Mouse (Mus musculus) adipocyte (in vitro differentiated cells): ENCODE data around the gene Phf20.
A peak's percentile ranks its signal among the peaks of the same experiment; 100 is the strongest.
"Not testable (repeated sequence)": the region's sequence is repeated elsewhere in the genome, so short reads cannot be mapped to it uniquely, and the experiment has no call there.

Source experiments
- DNase-seq: peaks from one replicate; pipeline ENCODE4 v3.0.0-alpha.2; 2016; ENCODE audit warnings: low spot score

Gene Phf20

DNA sequence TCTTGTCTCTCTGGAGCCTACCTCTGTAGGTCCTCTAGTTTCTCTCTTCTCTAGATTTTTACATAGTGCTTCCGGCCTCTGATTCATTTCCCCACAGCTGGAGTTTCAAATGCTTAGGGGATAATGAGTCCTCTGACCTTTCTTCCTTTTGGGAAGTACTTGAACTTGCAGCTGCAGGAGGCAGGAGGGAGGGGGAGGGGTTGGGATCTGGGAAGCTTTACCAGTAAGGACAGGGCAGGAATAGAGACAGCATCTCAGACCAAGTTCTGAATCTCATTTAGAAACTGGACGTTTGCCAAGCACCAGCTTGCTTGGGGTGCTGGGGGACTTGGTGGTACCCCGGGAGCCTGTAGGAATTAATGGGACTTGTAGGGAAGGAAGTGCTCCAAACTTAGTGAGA is 3.7 kb downstream of the Phf20 start:
- DNase-seq: peak; percentile 53

DNA sequence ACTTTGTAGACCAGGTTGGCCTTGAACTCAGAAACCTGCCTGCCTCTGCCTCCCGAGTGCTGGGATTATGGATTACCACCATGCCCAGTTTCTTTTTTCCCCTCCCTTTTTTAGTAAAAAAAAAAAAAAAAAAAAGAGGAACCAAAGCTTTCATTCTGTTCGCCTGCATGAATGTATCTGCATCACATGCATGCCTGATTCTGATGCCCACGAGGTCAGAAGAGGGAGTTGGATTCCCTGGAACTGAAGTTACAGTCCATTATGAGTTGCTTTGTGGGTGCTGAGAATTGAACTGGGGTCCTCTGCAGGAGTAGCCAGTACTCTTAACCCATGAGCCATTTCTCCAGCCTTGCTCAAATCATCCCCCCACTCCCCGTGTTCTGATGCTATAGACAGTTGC is 5.2 kb downstream of the Phf20 start:
- DNase-seq: no peak

DNA sequence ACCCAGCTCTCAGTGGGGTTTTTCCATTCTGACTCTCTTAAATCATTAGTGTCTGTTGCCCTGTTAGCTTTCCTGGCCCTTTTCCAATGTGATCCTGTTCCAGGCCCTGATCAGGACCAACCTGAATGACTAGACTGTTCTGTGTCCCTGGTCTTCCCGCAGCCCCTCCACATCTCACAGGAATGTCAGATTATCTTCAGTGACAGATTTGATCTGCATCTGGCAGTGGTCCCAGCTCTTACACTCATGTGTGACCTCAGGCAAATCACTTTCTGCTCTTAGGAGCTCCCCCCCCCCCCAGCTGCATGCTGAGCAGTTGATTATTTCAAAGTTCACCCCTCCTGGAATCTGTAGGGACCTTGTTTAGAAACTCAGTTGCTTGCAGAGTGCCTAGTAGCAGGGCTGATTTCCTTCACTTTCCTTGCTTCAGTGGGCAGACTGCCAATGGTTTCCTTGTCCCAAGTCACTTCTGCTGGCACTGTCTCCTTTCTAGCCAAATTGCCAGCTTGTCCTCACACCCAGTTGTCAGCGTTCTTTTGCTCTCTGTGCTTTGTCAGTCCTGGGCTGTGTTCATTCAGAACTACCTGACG is 6.7 kb downstream of the Phf20 start:
- DNase-seq: peak; percentile 98

DNA sequence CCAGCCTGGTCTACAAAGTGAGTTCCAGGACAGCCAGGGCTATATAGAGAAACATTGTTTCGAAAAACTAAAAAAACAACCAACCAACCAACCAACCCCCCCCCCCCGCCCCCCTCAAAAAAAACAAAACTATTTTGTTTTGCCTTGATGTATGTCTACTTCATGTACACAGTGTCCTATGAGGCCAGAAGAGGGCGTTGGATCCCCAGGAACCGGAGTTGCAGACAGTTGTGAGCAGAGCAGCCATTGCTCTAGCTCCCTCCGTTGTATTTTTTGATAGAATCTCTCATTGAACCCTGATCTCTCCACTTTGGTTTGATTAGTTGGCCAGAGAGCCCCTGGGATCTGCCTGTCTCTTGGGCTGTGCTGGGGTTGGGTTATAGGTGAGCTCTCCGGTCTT is 7.7 kb downstream of the Phf20 start:
- DNase-seq: no peak

- DNase-seq: no peak
Measured at GRCm38 (mm10) chr2:156217786-156218185, 21.5 kb downstream of the Phf20 start.

- DNase-seq: no peak
Measured at GRCm38 (mm10) chr2:156222100-156222499, 25.8 kb downstream of the Phf20 start.

DNA sequence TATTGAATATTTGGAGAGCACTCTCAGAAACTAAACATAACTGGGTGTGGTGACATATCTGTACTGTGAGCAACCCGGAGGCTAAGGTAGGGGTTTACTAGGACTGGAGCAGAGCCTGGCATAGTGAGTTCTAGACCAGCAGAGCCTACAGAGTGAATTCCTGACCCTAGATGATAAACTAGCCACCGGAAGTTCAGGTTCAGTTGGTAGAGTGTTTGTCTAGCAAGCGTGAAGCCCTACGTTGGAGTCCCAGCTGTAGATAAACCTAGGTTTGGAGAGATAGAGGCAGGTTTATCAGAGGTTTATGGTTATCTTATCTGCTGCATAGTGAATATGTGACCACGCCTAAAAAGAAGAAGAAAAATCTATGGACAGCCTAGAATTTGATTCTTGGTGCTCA is 27.8 kb downstream of the Phf20 start:
- DNase-seq: no peak

- no peak for DNase-seq
Measured at GRCm38 (mm10) chr2:156227689-156228088, 31.4 kb downstream of the Phf20 start.

- DNase-seq: no peak
Measured at GRCm38 (mm10) chr2:156229171-156229570, 32.9 kb downstream of the Phf20 start.

DNA sequence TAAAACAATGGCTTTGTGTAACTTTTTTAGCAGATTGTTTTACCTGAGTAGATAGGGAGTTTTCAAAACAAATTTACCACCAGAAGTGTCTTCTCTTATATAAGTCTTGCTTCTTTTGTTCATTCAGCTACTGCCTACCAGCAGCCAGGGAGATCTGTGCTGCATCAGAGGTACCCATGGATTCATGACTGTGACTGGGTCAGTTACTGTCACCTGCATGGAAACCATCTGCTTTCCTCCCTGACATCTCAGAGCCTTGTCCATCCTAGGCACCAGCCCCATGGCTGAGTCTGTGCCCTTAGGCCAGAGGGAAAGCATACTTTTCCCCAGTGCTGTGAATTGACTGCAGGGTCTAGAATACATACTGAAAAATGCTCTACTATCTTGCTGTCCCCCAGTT is 35.1 kb downstream of the Phf20 start:
- DNase-seq: no peak

- peak; percentile 50 for DNase-seq
Measured at GRCm38 (mm10) chr2:156233275-156233948, 37.1 kb downstream of the Phf20 start.

DNA sequence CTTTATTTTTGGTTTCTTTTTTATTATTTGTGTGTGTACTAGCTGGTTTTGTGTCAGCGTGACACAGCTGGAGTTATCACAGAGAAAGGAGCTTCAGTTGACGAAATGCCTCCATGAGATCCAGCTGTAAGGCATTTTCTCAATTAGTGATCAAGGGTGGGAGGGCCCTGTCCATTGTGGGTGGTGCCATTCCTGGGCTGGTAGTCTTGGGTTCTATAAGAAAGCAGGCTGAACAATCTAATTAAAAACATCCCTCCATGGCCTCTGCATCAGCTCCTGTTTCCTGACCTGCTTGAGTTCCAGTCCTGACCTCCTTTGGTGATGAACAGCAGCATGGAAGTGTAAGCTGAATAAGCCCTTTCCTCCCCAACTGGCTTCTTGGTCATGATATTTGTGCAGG is 37.8 kb downstream of the Phf20 start:
- DNase-seq: not testable (repeated sequence)

DNA sequence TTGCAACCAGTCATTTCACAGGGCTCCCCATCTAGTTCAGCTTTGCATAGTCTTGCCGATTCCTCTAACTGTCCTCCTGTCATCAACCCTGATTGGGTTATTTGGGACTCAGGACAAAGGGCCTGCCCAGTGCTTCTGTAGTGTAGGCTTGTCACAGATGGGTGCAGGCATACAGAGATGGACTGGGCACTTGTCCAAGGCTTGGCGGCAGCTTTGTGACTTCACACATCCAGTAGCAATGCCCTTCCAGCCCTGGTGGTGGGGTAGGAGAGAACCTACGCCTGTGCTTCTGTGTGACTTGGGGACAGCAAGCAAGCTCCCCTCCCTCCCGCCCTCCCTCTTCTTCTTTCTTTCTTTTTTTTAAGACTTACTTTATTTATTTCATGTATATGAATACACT is 39.6 kb downstream of the Phf20 start:
- DNase-seq: peak; percentile 55

- DNase-seq: peak; percentile 45
Measured at GRCm38 (mm10) chr2:156241662-156242061, 45.4 kb downstream of the Phf20 start.

DNA sequence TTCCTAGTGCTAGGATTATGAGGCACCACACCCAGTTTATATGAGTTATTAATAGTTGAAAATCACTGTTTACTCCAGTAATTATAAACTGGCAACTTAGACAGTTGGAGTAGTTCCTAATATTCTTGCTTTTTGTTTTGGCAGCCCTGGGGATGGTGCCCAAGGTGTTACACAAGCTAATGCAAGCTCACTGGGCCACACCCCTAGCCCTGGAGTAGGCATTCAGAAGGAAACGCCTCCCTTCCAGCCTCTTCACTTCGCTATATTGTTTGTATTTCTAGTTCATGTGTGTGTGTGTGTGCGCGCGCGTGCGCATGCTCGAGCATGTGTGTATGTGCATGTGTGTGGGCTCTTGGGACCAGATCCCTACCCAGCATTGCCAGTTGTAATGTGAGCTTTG is 46.7 kb downstream of the Phf20 start:
- DNase-seq: peak; percentile 80

DNA sequence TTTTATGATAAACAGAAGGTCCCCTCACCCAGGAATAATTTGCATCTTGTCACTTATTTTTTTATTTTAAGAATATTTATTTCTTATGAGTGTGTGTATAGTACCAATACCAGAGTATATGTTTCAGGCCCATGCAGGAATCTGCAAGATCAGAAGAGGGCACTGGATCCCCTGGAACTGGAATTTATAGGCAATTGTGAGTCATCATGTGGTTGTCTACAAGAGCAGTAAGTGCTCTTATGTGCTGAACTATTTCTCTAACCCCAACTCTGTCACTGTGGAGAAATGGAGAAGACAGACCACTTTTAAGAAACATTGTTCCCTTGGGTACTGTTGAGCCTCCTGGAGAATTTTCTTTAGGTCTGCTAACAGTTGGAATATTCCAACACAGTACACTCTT is 51.3 kb downstream of the Phf20 start:
- DNase-seq: no peak

DNA sequence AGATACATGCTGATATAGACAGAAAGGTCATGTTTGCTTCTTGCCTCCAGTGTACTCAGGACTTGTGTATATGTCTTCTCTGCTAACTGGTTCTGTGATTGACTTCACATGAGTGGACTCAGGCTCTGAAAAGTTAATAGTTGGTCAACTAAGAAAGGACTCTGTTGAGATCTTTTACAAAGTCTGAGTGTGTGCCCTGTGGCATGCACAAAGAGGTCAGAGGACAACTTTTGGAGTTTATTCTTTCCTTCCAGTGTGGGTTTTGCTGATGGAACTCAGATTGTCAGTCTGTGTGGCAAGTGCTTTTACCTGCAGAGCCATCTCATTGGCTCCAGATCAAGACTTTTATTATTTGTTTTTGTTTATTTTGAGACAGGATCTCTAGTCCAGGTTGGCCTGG is 54.5 kb downstream of the Phf20 start:
- no peak for DNase-seq

DNA sequence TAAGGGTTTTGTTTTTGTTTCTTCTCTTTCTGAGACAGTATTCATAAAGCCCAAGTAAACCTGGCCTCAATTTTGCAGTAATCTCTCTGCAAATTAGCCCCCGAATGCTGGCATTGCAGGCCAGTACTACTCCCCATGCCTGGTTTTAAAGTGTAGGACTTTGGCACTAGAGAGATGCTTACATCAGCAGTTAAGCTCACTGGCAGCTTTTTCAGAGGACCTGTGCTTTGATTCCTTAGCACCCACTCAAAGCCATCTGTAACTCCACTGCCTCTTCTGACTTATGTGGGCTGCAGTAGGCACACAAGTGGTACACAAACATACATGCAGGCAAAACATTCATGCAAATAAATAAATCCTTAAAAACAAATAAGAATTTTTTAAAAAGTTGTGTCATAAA is 55.0 kb downstream of the Phf20 start:
- no peak for DNase-seq

DNA sequence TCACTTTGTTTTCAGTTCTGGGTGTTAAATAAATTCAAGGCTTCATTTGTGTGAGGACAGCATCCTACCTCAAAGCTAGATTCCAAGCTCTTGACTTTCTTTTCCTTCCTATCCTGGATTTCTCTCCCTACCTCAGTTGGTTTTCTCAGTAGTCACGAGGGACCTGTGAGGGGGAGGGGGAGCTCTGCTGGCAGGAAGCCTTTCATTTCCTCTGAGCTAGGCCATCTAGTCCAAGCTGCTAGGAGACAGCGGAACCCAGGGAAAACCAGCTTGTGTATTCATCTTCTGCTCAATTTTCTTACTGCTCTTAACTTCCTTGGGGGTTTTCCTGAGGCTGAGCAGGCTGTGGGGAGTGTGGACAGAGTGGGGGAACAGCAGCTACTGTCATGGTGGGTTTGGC is 60.8 kb downstream of the Phf20 start:
- no peak for DNase-seq

DNA sequence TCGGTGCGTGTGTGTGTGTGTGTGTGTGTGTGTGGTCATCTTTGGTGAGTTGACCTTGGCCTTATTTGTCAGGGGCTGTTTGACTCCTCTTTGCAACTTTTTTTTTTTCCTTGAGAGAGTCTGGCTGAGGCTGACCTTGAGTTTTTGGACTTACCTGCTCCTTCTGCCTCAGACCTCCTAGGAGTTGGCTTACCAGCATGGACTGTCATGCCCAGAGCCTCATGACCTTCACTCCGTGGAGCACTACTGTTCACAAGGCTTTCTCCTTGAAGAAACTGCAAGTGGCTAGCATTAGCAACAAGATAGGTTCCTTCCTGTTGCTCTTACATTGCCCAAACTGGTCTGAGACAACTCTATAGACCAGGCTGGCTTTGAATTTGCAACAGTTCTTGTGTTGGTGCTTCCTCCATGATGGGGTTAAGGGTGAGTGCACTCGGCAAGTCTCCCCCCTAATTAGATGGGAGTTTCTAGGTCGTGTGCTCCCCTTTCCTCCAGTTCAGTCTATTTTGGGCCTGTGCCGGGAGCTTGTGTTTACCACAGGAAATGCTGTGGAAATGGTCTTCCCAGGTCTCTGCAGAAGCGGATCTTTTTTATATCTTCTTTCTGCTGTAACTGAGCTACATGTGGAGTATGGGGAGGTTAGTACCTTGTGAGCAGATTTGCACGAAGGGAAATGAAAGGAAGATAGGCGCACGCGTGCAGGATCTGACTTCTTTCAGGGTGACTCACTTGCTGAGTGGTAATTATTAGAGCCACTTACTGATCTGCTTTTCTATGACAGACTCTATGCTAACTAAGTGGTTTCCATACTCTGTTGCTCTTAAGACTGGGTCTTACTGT is 61.9 kb downstream of the Phf20 start:
- no peak for DNase-seq

GRCm38 (mm10) chr2:156260968-156261367 is 64.7 kb downstream of the Phf20 start:
- no peak for DNase-seq

GRCm38 (mm10) chr2:156263204-156263893 is 67.1 kb downstream of the Phf20 start:
- DNase-seq: no peak

DNA sequence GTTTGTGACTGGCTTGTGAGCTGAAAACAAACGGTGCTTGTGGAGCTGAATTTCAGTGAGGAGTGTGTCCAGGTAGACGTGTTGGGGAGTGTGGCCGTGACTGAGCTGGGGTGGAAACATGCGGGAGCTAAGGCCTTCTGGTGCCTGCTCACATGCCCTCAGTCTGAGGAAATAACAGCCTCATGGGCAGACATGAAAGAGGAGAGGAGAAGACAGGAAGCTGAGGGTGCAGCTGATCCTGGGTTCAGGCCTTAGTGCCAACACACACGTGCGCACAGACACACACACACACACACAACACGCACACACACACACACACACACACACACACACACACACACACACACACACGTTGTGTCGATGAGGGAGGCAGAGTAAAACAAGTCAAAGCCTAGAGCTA is 71.4 kb downstream of the Phf20 start:
- no peak for DNase-seq
